In genomic region chr5:27792531-27793205, GRCm38 (mm10) we compare ENCODE assay signal across 8 mouse cellular contexts. TPM values are rescaled to one million over a fixed set of nuclear protein-coding genes. Genes with fewer than 3 reads are reported as not detected.
DNase-seq lines count a peak whose midpoint lies in the region; ATAC-seq and TF ChIP-seq lines count a peak whose summit lies in the region.

No protein-coding gene starts in this region.

- no peaks in the 10 kb centered on the region for H3K9me3 ChIP-seq in heart, embryonic 14.5 days (ENCODE audit: control insufficient read depth, low read length)
- no peaks in the 10 kb centered on the region for H3K9me3 ChIP-seq in MEL (replicated peaks; ENCODE audit: insufficient read depth, low read length)
- H3K9me3 ChIP-seq in hindbrain, embryonic 14.5 days (ENCODE audit: control insufficient read depth, low read length): no peaks in the 10 kb centered on the region
- no peaks in the 10 kb centered on the region for H3K9me3 ChIP-seq in midbrain, embryonic 13.5 days

- 60% methylated on average over 9 of the region's 9 CpGs for WGBS in heart, embryonic 14.5 days
- WGBS in hindbrain, embryonic 14.5 days: 63% methylated on average over 9 of the region's 9 CpGs
- WGBS in midbrain, embryonic 13.5 days: 59% methylated on average over 9 of the region's 9 CpGs

- peaks cover 9 to 22% of the 10 kb centered on the region in 2 experiments for H3K4me1 ChIP-seq in heart, embryonic 14.5 days (ENCODE audit: control insufficient read depth in 2 of 2, insufficient read depth in 2 of 2, low read length in 2 of 2)
- peaks cover 2 to 21% of the 10 kb centered on the region in 2 experiments; a peak in 2 of 4 replicates for H3K4me1 ChIP-seq in MEL (ENCODE audit: control insufficient read depth in 1 of 2, insufficient read depth in 2 of 2, low read length in 2 of 2)
- peaks cover 11% of the 10 kb centered on the region for H3K4me1 ChIP-seq in hindbrain, embryonic 14.5 days (replicated peaks; ENCODE audit: control insufficient read depth, insufficient read depth, low read length)
- H3K4me1 ChIP-seq in midbrain, embryonic 13.5 days (replicated peaks): peaks cover 28% of the 10 kb centered on the region

- H3K4me2 ChIP-seq in heart, embryonic 14.5 days (ENCODE audit: low read length): peak overlapping the region; percentile 66
- peak overlapping the region; percentile 71 for H3K4me2 ChIP-seq in hindbrain, embryonic 14.5 days (replicated peaks)
- H3K4me2 ChIP-seq in midbrain, embryonic 13.5 days (replicated peaks): peak overlapping the region; percentile 75

- H3K79me2 ChIP-seq in MEL (ENCODE audit: control insufficient read depth, insufficient read depth, low read length, poor library complexity): peaks cover 34% of the 10 kb centered on the region

- no peak for TF ChIP-seq RAD21 in MEL (IDR thresholded peaks at IDR 0.05; ENCODE audit: low read depth, low read length)

- TF ChIP-seq EP300 in MEL (IDR thresholded peaks at IDR 0.05; ENCODE audit: low read depth in 1 of 2, low read length in 2 of 2): no peak

- H3K9ac ChIP-seq in heart, embryonic 14.5 days (ENCODE audit: low read length): peak overlapping the region; percentile 91
- peak overlapping the region; percentile 79 for H3K9ac ChIP-seq in MEL (ENCODE audit: control insufficient read depth, low read depth, low read length, poor library complexity, severe bottlenecking)
- no peak overlapping the region for H3K9ac ChIP-seq in hindbrain, embryonic 14.5 days
- H3K9ac ChIP-seq in midbrain, embryonic 13.5 days (replicated peaks): no peak overlapping the region

- ATAC-seq in heart, embryonic 14.5 days (ENCODE audit: insufficient number of reproducible peaks, insufficient read depth, low FRiP score, low read depth): no peak
- no peak for ATAC-seq in hindbrain, embryonic 14.5 days (ENCODE audit: low FRiP score)
- no peak for ATAC-seq in midbrain, embryonic 13.5 days
- ATAC-seq in megakaryocyte progenitor cell, adult 5-6 weeks (replicated peaks; ENCODE audit: poor library complexity): no peak

- no peak for TF ChIP-seq POLR2A in MEL (IDR thresholded peaks at IDR 0.05; ENCODE audit: control insufficient read depth in 1 of 2, insufficient read depth in 1 of 2, low read depth in 1 of 2, low read length in 2 of 2, poor library complexity in 1 of 2)

- H3K36me3 ChIP-seq in heart, embryonic 14.5 days (ENCODE audit: control insufficient read depth, insufficient read depth, low read length): peaks cover 17% of the 10 kb centered on the region
- peaks cover 12 to 23% of the 10 kb centered on the region in 2 experiments for H3K36me3 ChIP-seq in MEL (ENCODE audit: control insufficient read depth in 1 of 2, insufficient read depth in 2 of 2, low read length in 2 of 2)
- peaks cover 11% of the 10 kb centered on the region for H3K36me3 ChIP-seq in hindbrain, embryonic 14.5 days (replicated peaks; ENCODE audit: control insufficient read depth, insufficient read depth)
- peaks cover 10% of the 10 kb centered on the region for H3K36me3 ChIP-seq in midbrain, embryonic 13.5 days

- H3K4me3 ChIP-seq in heart, embryonic 14.5 days (ENCODE audit: control insufficient read depth in 1 of 2, insufficient read depth in 1 of 2, low read depth in 1 of 2, low read length in 2 of 2): peak overlapping the region in 1 of 2 experiments; percentile 77; a peak in 2 of 4 replicates
- peak overlapping the region; percentile 66 to 72 for H3K4me3 ChIP-seq in MEL (ENCODE audit: control insufficient read depth in 1 of 2, insufficient read depth in 1 of 2, low read depth in 2 of 2, low read length in 2 of 2)
- no peak overlapping the region for H3K4me3 ChIP-seq in hindbrain, embryonic 14.5 days (replicated peaks; ENCODE audit: low read length)
- peak overlapping the region; percentile 82 for H3K4me3 ChIP-seq in midbrain, embryonic 13.5 days (replicated peaks)

- no peak for DNase-seq in heart, adult 9 months (ENCODE audit: low spot score in 2 of 2)
- peak; percentile 73 for DNase-seq in MEL (ENCODE audit: low read depth, low spot score)
- DNase-seq in hindbrain, embryonic 14.5 days (ENCODE audit: low spot score): no peak
- DNase-seq in frontal cortex, adult 2 months (ENCODE audit: extremely low spot score in 1 of 2, low spot score in 1 of 2): no peak
- no peak for DNase-seq in cerebellum, postnatal 4 days (ENCODE audit: low spot score in 2 of 2)

- TF ChIP-seq CTCF in MEL (IDR thresholded peaks at IDR 0.05 in 2 of 3, conservative IDR thresholded peaks at IDR 0.05 in 1 of 3; ENCODE audit: control insufficient read depth in 1 of 3, insufficient read depth in 1 of 3, low read depth in 2 of 3, low read length in 3 of 3, poor library complexity in 1 of 3, severe bottlenecking in 1 of 3): 0 out of 6 replicates have a peak, but pooled peaks of 1 of the 3 experiments have one; percentile 3

- no peaks in the 10 kb centered on the region for H3K27me3 ChIP-seq in heart, embryonic 14.5 days (ENCODE audit: control insufficient read depth, insufficient read depth, low read length)
- 0 out of 4 replicates have a peak, but pooled peaks cover 0 to 1% of the 10 kb centered on the region in 2 experiments for H3K27me3 ChIP-seq in MEL (ENCODE audit: control insufficient read depth in 1 of 2, insufficient read depth in 2 of 2, low read length in 2 of 2)
- H3K27me3 ChIP-seq in hindbrain, embryonic 14.5 days (ENCODE audit: control insufficient read depth, insufficient read depth, low read length): no peaks in the 10 kb centered on the region
- no peaks in the 10 kb centered on the region for H3K27me3 ChIP-seq in midbrain, embryonic 13.5 days

- H3K27ac ChIP-seq in heart, embryonic 14.5 days (replicated peaks in 1 of 2; ENCODE audit: control insufficient read depth in 1 of 2, insufficient read depth in 1 of 2, low read depth in 2 of 2, low read length in 2 of 2): no peak overlapping the region
- peak overlapping the region; percentile 81 for H3K27ac ChIP-seq in MEL (ENCODE audit: control insufficient read depth, low read depth, low read length)
- no peak overlapping the region for H3K27ac ChIP-seq in hindbrain, embryonic 14.5 days
- no peak overlapping the region for H3K27ac ChIP-seq in midbrain, embryonic 13.5 days

TF ChIP-seq in MEL, 35 proteins besides CTCF, POLR2A, EP300 and RAD21:
- TF ChIP-seq HCFC1 (IDR thresholded peaks at IDR 0.05; ENCODE audit: low read depth, low read length) (no peak), GABPA (IDR thresholded peaks at IDR 0.05; ENCODE audit: low read depth, low read length) (no peak), ETS1 (IDR thresholded peaks at IDR 0.05; ENCODE audit: low read depth, low read length) (0 out of 2 replicates have a peak, but pooled peaks have one; percentile 7)

RNA-seq across cellular contexts. Expression of gene Paxip1, which starts 1.2 kb away (rescaled TPM):
- polyA plus RNA-seq in heart, embryonic 14.5 days (2014; fragmentation: Nextera tagmentation; extraction: Ambion mirVana): 22.2 and 23.9 TPM in 2 replicates
- 52.1 and 59.2 TPM in 2 replicates for total RNA-seq in MEL (2012; rRNA removed)
- 100 to 1,000 TPM; 151 to 480 TPM for polyA plus RNA-seq in MEL (2012; ENCODE audit: insufficient read depth in 1 of 2, insufficient read length in 2 of 2, low read depth in 1 of 2, low replicate concordance in 2 of 2, missing spikeins in 1 of 2)
- polyA plus RNA-seq in hindbrain, embryonic 14.5 days (2014; fragmentation: Nextera tagmentation; extraction: Ambion mirVana): 29.5 and 35.1 TPM in 2 replicates
- 30.0 and 32.7 TPM in 2 replicates for polyA plus RNA-seq in midbrain, embryonic 13.5 days (2015; fragmentation: Nextera tagmentation; extraction: Ambion mirVana)
- polyA plus RNA-seq in frontal cortex, adult 2 months (2012; rRNA removed): 39.2 and 40.0 TPM in 2 replicates
- total RNA-seq in megakaryocyte progenitor cell, adult 5-6 weeks (2015): 34.6 and 35.0 TPM in 2 replicates
- total RNA-seq in megakaryocyte progenitor cell, adult 5-6 weeks (2017): 25.3 and 31.2 TPM in 2 replicates

RNA-seq across cellular contexts. Expression of gene Htr5a, which starts 49.3 kb away (rescaled TPM):
- not detected in 2 replicates for polyA plus RNA-seq in heart, embryonic 14.5 days (2014; fragmentation: Nextera tagmentation; extraction: Ambion mirVana)
- not detected in 2 replicates for total RNA-seq in MEL (2012; rRNA removed)
- polyA plus RNA-seq in MEL (2012; ENCODE audit: insufficient read depth in 1 of 2, insufficient read length in 2 of 2, low read depth in 1 of 2, low replicate concordance in 2 of 2, missing spikeins in 1 of 2): not detected
- 1.7 and 1.8 TPM in 2 replicates for polyA plus RNA-seq in hindbrain, embryonic 14.5 days (2014; fragmentation: Nextera tagmentation; extraction: Ambion mirVana)
- 0.48 and 0.52 TPM in 2 replicates for polyA plus RNA-seq in midbrain, embryonic 13.5 days (2015; fragmentation: Nextera tagmentation; extraction: Ambion mirVana)
- polyA plus RNA-seq in frontal cortex, adult 2 months (2012; rRNA removed): 7.6 and 8.9 TPM in 2 replicates
- total RNA-seq in megakaryocyte progenitor cell, adult 5-6 weeks (2015): not detected in 2 replicates
- total RNA-seq in megakaryocyte progenitor cell, adult 5-6 weeks (2017): not detected in 2 replicates

Comparison
In these comparisons a context has a peak if more than half of its experiments do, and no peak if none do; other contexts are left out.
1. H3K9ac ChIP-seq: peak in heart, embryonic 14.5 days (single experiment) and MEL (single experiment); none in hindbrain, embryonic 14.5 days (single experiment) and midbrain, embryonic 13.5 days (single experiment).
2. Peak in every context shown above with its lines, with median percentiles within 50 percentile points of each other: H3K4me2 ChIP-seq.